Mouse (Mus musculus) embryonic facial prominence, embryonic 14.5 days (tissue): ENCODE measurements around the gene Tceal1. TPM values are rescaled to one million over a fixed set of nuclear protein-coding genes. Genes with fewer than 3 reads are reported as not detected.
"Not testable (repeated sequence)": the region's sequence is repeated elsewhere in the genome, so short reads cannot be mapped to it uniquely, and the experiment has no call there.

Experiments
- ATAC-seq: fragments of 200-750 bp; cut with Nextera tagmentation; 2 replicates; pipeline ENCODE4 v1.8.0; 2017; ENCODE audit warnings: low read depth, moderate number of reproducible peaks, moderate TSS enrichment
- DNase-seq: peaks from one replicate; pipeline ENCODE4 v3.0.0-alpha.2; 2015; ENCODE audit warnings: low spot score
- H3K27ac ChIP-seq: fragments of 300-500 bp; sonication (generic); replicated peaks from 2 replicates; pipeline ENCODE4 v1.5.1; 2014; ENCODE audit warnings: low read depth, mild to moderate bottlenecking, low read length, moderate library complexity
- H3K27me3 ChIP-seq: fragments of 300-500 bp; sonication (generic); replicated peaks from 2 replicates; pipeline ENCODE4 v1.6.1; 2014; ENCODE audit warnings: low read length; ENCODE audit not compliant: control insufficient read depth, insufficient read depth
- H3K36me3 ChIP-seq: fragments of 300-500 bp; sonication (generic); 2 replicates; pipeline ENCODE4 v1.6.1; 2014; ENCODE audit warnings: low read length, mixed read lengths; ENCODE audit not compliant: control insufficient read depth, insufficient read depth
- H3K4me1 ChIP-seq: fragments of 300-500 bp; sonication (generic); 2 replicates; pipeline ENCODE4 v1.6.1; 2014; ENCODE audit warnings: antibody characterized with exemption, low read length; ENCODE audit not compliant: control insufficient read depth, insufficient read depth
- H3K4me2 ChIP-seq: fragments of 300-500 bp; sonication (generic); 2 replicates; pipeline ENCODE4 v1.6.1; 2014; ENCODE audit warnings: low read depth, mild to moderate bottlenecking, low read length, moderate library complexity, mixed read lengths
- H3K4me3 ChIP-seq: fragments of 300-500 bp; sonication (generic); 2 replicates; pipeline ENCODE4 v1.5.1; 2014; ENCODE audit warnings: low read depth, mild to moderate bottlenecking, low read length
- H3K9ac ChIP-seq: fragments of 300-500 bp; sonication (generic); 2 replicates; pipeline ENCODE4 v1.6.1; 2014; ENCODE audit warnings: low read depth, mild to moderate bottlenecking, low read length, moderate library complexity, mixed read lengths
- H3K9me3 ChIP-seq: fragments of 300-500 bp; sonication (generic); 2 replicates; pipeline ENCODE4 v1.6.1; 2016; ENCODE audit warnings: low read length; ENCODE audit not compliant: control insufficient read depth
- WGBS: fragments of 180-500 bp; shearing (Covaris S2); extraction: QIAGEN DNeasy Blood & Tissue Kit; methylation state at CpG from one replicate; pipeline ENCODE4 v1.1.7; 2014; 5-methylcytosine and 5-hydroxymethylcytosine counted together
- polyA plus RNA-seq: library from polyadenylated mRNA; unstranded; fragments of >200 nt; fragmentation: Nextera tagmentation; extraction: Ambion mirVana; gene quantifications from 2 replicates; pipeline ENCODE4 v1.2.1, GENCODE M21; 2014

The Tceal1 gene
- polyA plus RNA-seq, 1 experiment from 2014 or later = 17.4 TPM

DNA sequence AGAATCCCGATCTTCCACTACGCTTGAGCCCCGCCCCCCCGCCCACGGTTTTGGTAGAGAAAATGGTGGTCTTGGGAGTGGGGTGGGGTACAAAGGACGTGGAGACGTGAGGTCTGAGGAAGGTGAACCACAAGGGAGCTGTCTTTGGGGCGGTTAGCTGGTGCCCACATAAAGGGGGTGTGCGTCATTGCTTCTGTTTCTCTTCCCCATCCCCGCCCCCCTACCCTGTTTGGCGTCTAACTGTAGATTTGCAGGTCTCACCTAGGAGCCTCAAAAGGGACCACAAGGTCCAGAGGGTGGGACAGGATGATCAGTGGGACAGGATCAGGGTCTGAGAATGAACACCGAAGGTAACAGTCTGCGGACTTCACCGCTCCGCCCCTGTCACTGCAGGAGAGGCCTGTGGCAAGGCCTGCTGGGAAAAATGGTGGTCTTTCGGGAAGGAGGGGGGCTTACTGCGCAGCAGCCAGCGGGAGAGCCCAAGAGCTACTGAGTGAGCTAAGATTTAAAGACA, 443 bp downstream of the Tceal1 start:
- no peaks in the 10 kb centered on the region for H3K9me3 ChIP-seq
- peak overlapping the region; percentile 51 for H3K4me3 ChIP-seq
- ATAC-seq = peak; percentile 93
- H3K4me1 ChIP-seq = no peaks in the 10 kb centered on the region
- 16% methylated on average over 18 of the region's 18 CpGs for WGBS
- H3K27me3 ChIP-seq = peaks cover 3% of the 10 kb centered on the region
- H3K4me2 ChIP-seq = peak overlapping the region; percentile 58
- H3K36me3 ChIP-seq = no peaks in the 10 kb centered on the region
- H3K9ac ChIP-seq = peak overlapping the region; percentile 76
- H3K27ac ChIP-seq = peak overlapping the region; percentile 91
- peak; percentile 75 for DNase-seq

DNA sequence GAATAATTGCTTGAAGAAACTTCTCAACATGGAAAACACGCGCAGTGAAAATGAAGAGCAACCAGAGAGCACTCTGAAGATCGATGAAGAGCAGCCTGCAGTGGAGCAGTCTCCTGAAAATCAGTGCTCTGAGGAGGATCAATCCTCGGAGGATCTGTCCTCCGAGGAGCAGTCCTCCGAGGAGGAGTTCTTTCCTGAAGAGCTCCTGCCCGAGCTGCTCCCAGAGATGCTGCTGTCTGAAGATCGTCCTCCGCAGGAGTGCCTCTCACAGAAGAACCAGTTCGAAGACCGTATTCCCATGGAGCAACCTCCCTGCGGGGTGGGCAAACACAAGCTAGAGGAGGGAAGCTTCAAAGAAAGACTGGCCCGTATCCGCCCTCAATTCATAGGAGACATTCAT, 1.0 kb downstream of the Tceal1 start:
- no peaks in the 10 kb centered on the region for H3K36me3 ChIP-seq
- DNase-seq (no peak), ATAC-seq (peak; percentile 14; the same call in 1 of the 2 replicates)
- WGBS = 35% methylated on average over 14 of the region's 14 CpGs
- H3K4me3 ChIP-seq = peak overlapping the region; percentile 51
- H3K4me2 ChIP-seq = peak overlapping the region; percentile 58
- peak overlapping the region; percentile 91 for H3K27ac ChIP-seq
- H3K4me1 ChIP-seq = no peaks in the 10 kb centered on the region
- peak overlapping the region; percentile 76 for H3K9ac ChIP-seq
- H3K9me3 ChIP-seq = no peaks in the 10 kb centered on the region
- peaks cover 6% of the 10 kb centered on the region for H3K27me3 ChIP-seq

DNA sequence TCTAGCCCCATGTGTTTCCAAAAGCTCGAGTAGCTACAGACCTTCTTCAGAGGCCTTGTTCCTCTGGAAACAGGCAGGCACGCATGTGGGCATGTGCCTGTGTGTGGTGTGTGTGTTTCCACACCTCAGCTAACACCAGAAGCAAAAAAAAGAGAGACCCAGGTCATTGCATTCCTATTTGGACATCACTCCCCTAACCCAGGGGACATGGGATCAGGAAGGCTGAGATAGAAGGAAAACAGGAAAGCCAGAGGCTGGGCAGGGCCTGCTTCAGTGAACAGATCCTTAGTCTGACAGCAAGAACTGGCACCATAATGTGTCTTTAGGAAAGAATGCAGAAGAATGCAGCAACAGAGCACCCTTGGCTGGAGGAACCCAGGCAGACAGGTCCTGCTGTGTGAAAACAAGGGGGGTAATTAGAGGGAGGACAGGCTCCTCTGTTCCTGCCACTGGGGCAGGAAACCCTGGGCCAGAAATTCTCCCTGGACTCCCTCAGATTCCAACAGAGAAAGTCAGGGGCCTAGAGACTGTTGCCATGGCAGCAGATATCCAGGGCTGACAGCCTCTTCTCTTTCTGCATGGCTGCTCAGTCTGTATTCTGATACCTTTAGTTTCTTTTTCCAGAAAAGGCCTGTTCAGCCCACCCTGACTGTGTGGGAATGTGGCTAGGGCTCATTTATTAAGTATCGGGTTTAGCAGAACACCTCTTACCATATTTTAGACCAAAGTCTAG, 7.1 kb downstream of the Tceal1 start:
- H3K4me3 ChIP-seq, H3K9me3 ChIP-seq, H3K27ac ChIP-seq, H3K4me1 ChIP-seq, H3K4me2 ChIP-seq, DNase-seq, H3K27me3 ChIP-seq, H3K36me3 ChIP-seq, H3K9ac ChIP-seq: not testable (repeated sequence)
- peak; percentile 75 for ATAC-seq
- WGBS = 41% methylated on average over 3 of the region's 3 CpGs

DNA sequence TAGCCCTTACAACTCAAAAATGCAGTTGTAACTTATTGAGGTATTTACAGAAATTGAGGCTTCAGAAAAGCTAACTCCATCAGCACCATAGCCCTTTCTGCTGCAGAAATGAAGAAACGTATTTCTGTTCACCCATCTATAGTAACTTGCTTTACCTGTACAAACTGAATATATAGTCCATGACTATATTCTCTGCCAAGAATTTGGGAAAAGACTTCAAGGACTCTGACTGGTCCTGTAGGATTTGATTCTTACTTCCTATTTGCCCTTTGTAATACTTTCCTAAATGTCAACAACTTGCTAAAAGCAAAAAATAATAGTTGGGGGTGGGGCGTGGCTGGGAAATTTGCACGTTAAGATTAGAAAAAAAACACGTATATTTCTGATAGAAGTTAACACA, 24.2 kb downstream of the Tceal1 start:
- peaks cover 31% of the 10 kb centered on the region for H3K36me3 ChIP-seq
- no peaks in the 10 kb centered on the region for H3K4me1 ChIP-seq
- no peak overlapping the region for H3K4me2 ChIP-seq
- no peak overlapping the region for H3K4me3 ChIP-seq
- ATAC-seq = no peak
- H3K9ac ChIP-seq = no peak overlapping the region
- no peaks in the 10 kb centered on the region; the same call in 1 of the 2 replicates for H3K27me3 ChIP-seq
- WGBS = 82% methylated on average over 4 of the region's 4 CpGs
- no peak overlapping the region for H3K27ac ChIP-seq
- no peak for DNase-seq
- H3K9me3 ChIP-seq = no peaks in the 10 kb centered on the region

DNA sequence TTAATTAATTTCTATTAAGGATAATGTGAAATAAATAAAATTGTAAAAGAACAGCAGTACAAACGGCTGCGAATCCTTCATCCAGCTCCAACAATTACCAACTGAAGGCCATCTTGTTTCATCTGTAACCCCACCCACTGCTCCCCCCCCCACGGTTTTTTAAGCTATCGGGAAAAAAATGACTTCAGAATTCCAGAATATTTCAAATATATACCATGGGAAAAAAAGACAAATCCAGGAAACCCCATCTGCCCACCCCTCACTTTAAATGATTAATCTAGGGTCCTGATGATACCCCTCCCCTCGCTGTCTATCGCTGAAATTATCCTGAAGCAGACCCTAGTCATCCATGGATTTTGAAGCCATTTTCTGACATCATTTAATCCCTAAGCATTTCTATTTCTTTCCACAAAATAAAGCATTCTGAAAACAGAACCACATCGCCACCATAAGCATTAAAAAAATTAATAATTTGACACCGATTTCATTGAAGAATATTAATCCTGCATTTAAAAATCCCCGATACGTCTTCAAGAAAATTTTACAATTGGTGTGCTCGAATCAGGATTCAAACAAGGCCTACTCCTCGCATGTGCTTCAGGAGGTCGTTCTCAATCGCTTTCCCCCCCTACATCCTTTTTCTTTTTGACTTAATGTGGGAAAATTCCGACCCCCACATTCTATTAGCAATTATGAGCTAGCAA, 32.5 kb downstream of the Tceal1 start:
- WGBS = 25% methylated on average over 15 of the region's 15 CpGs
- Histone ChIP-seq H3K27ac (peak overlapping the region; percentile 93), H3K4me1 (peaks cover 4% of the 10 kb centered on the region; the same call in 1 of the 2 replicates), H3K27me3 (no peaks in the 10 kb centered on the region; the same call in 1 of the 2 replicates), H3K9me3 (no peaks in the 10 kb centered on the region), H3K4me3 (peak overlapping the region; percentile 59), H3K9ac (peak overlapping the region; percentile 84), H3K4me2 (peak overlapping the region; percentile 60), H3K36me3 (peaks cover 19% of the 10 kb centered on the region)
- ATAC-seq (no peak), DNase-seq (no peak)

DNA sequence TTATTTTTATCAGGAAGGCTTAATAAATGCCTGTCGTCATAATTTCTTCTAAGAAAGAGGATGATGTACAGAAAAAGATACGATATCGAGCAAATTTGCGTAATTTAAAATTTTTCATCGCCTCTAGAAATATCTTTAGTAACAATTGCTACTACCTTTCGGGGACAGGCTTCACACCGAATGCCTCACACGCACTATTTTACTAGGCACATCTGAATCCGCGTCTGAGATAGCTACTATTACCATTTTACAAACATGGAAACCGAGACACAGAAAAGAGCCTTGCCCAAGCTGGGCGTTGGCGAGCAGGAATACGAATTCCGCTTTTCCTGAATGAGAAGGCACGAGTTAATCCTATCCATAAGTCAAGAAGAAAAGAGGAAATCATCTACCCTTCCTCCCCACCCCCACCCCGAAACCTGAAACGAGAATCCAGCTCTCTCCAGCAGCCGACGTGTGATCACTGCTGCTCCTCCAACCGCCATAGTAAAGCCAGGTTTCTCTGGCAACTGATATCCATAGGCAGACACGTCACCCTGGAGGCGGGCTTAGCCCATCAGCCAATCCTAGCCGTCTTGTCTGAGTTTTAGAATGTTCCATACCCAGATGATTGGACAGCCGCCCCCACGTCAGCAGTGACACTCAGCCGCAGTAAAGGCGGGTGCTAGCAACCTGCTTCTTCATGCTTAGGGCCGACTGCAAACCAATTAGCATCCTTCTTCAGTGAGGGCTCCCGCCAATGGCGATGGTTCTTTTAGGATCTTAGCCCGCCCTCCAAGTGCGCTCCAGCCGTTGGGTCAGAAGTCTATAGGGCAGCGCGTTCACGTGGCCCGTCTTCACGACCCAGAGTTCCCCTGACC, 33.2 kb downstream of the Tceal1 start:
- peak overlapping the region; percentile 60; the same call in 1 of the 2 replicates for H3K4me2 ChIP-seq
- ATAC-seq (peak; percentile 97), DNase-seq (peak; percentile 98)
- peak overlapping the region; percentile 93 for H3K27ac ChIP-seq
- peak overlapping the region; percentile 59 for H3K4me3 ChIP-seq
- no peaks in the 10 kb centered on the region; the same call in 1 of the 2 replicates for H3K27me3 ChIP-seq
- H3K9ac ChIP-seq = peak overlapping the region; percentile 84
- 23% methylated on average over 38 of the region's 39 CpGs for WGBS
- peaks cover 4% of the 10 kb centered on the region; the same call in 1 of the 2 replicates for H3K4me1 ChIP-seq
- H3K36me3 ChIP-seq = peaks cover 12% of the 10 kb centered on the region
- H3K9me3 ChIP-seq = no peaks in the 10 kb centered on the region

DNA sequence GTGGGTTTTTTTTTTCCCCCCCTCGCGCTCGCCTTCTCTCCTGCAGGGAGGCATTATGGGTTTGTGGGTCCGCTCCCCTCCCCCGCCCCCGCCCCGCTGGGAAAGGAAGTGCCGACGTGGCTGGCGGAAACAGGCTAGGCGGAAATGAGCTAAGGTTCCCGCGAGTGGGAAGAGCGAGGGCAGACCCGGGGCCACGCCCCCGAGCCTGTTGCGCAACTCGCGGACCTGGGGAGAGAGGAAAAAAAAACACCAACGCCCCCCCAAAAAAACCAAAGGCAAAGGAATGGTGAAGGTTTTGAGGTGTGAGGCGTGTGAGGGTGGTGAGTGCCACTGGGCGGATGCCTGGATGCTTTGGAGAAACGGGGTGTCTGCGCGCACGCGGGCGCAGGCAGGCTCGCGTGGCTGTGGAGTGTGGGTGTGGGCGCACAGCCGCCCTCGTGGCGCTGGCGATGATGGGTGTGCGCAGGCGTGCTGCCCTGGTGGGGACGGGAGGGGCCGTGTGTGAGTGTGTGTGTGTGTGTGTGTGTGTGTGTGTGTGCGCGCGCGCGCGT, 33.9 kb downstream of the Tceal1 start:
- Histone ChIP-seq H3K4me3 (peak overlapping the region; percentile 59), H3K36me3 (peaks cover 9% of the 10 kb centered on the region), H3K9ac (peak overlapping the region; percentile 70), H3K27me3 (no peaks in the 10 kb centered on the region), H3K4me2 (peak overlapping the region; percentile 58), H3K27ac (peak overlapping the region; percentile 93), H3K9me3 (no peaks in the 10 kb centered on the region), H3K4me1 (peaks cover 4% of the 10 kb centered on the region; the same call in 1 of the 2 replicates)
- peak; percentile 77 for ATAC-seq
- peak; percentile 88 for DNase-seq
- 25% methylated on average over 24 of the region's 46 CpGs for WGBS

DNA sequence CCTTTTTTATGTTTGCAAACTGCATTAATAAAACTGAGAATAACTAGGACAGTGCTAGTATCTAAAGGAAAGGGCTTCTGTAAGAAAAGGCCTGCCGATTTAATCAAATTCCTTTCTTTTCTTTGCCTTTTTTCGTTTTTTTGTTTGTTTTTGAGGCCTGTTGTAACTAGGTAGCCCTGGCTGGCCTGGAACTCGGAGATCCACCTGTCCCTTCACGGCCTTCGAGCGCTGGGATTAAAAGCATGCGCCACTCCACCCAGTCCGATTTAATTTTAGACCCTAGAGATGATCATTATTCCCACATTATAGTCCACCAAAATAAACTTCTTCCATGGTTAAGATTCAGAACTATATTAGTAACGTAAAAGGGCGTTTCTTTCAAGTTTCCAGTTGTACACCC, 34.5 kb downstream of the Tceal1 start:
- Histone ChIP-seq H3K4me3 (peak overlapping the region; percentile 59), H3K36me3 (peaks cover 9% of the 10 kb centered on the region), H3K9ac (peak overlapping the region; percentile 70), H3K27me3 (no peaks in the 10 kb centered on the region), H3K4me1 (peaks cover 4% of the 10 kb centered on the region; the same call in 1 of the 2 replicates), H3K4me2 (peak overlapping the region; percentile 58), H3K27ac (peak overlapping the region; percentile 93), H3K9me3 (no peaks in the 10 kb centered on the region)
- 29% methylated on average over 10 of the region's 10 CpGs for WGBS
- no peak for ATAC-seq
- no peak for DNase-seq
